Mouse (Mus musculus): ENCODE measurements around the gene Hoxa4. TPM values are rescaled to one million over a fixed set of nuclear protein-coding genes. Genes with fewer than 3 reads are reported as not detected.

The Hoxa4 gene
- total and polyA plus RNA-seq, 2 experiments from 2014 or later = 0.22 TPM; not detected in 1

DNA sequence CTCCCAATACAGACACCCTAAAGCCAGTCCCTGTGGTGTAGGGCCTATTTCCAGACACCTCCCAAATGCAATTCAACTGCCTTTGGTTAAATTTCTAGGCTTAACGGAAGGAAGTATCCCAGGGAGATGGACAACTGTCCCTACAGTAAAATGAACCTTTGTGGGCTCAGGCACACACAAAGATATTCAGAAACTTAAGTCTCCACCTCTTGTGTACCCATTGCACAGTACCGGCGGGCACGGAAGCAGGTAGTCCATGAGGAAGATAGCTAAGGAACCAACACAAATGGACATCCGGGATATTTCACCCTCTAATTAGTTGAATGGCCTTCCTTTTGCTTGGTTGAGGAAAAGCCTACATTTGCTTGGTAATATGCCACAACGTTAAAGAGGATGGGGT lies 15.2 kb downstream of the Hoxa4 start:
- Histone ChIP-seq H3K27ac (ENCODE audit: low read depth, low read length) (no peak overlapping the region), H3K36me3 (ENCODE audit: insufficient read depth, low read length) (no peaks in the 10 kb centered on the region), H3K9ac (replicated peaks; ENCODE audit: low read length, poor library complexity, severe bottlenecking) (no peak overlapping the region), H3K4me2 (ENCODE audit: low read depth, low read length, poor library complexity, severe bottlenecking) (no peak overlapping the region), H3K4me1 (ENCODE audit: insufficient read depth, low read length) (no peaks in the 10 kb centered on the region), H3K27me3 (ENCODE audit: insufficient read depth, low read length) (peaks cover 88% of the 10 kb centered on the region), H3K9me3 (ENCODE audit: low read length) (no peaks in the 10 kb centered on the region), H3K4me3 (ENCODE audit: low read depth, low read length) (no peak overlapping the region)
- DNase-seq (ENCODE audit: low spot score) (no peak), ATAC-seq (ENCODE audit: low FRiP score) (no peak)
- TF ChIP-seq CTCF (IDR thresholded peaks at IDR 0.05) = no peak
- WGBS = 2% methylated on average over 6 of the region's 6 CpGs

- Histone ChIP-seq H3K27me3 (ENCODE audit: insufficient read depth, low read length) (peaks cover 88% of the 10 kb centered on the region), H3K9me3 (ENCODE audit: low read length) (no peaks in the 10 kb centered on the region), H3K4me1 (ENCODE audit: insufficient read depth, low read length) (no peaks in the 10 kb centered on the region), H3K36me3 (ENCODE audit: insufficient read depth, low read length) (no peaks in the 10 kb centered on the region), H3K4me2 (ENCODE audit: low read depth, low read length, poor library complexity, severe bottlenecking) (no peak overlapping the region), H3K9ac (replicated peaks; ENCODE audit: low read length, poor library complexity, severe bottlenecking) (no peak overlapping the region), H3K4me3 (ENCODE audit: low read depth, low read length) (no peak overlapping the region), H3K27ac (ENCODE audit: low read depth, low read length) (no peak overlapping the region)
- under 1% methylated on average over 21 of the region's 35 CpGs for WGBS
- no peak for DNase-seq (ENCODE audit: low spot score)
- no peak for ATAC-seq (ENCODE audit: low FRiP score)
- TF ChIP-seq CTCF (IDR thresholded peaks at IDR 0.05) = no peak
Measured at GRCm38 (mm10) chr6:52175864-52176263, 15.7 kb downstream of the Hoxa4 start.

DNA sequence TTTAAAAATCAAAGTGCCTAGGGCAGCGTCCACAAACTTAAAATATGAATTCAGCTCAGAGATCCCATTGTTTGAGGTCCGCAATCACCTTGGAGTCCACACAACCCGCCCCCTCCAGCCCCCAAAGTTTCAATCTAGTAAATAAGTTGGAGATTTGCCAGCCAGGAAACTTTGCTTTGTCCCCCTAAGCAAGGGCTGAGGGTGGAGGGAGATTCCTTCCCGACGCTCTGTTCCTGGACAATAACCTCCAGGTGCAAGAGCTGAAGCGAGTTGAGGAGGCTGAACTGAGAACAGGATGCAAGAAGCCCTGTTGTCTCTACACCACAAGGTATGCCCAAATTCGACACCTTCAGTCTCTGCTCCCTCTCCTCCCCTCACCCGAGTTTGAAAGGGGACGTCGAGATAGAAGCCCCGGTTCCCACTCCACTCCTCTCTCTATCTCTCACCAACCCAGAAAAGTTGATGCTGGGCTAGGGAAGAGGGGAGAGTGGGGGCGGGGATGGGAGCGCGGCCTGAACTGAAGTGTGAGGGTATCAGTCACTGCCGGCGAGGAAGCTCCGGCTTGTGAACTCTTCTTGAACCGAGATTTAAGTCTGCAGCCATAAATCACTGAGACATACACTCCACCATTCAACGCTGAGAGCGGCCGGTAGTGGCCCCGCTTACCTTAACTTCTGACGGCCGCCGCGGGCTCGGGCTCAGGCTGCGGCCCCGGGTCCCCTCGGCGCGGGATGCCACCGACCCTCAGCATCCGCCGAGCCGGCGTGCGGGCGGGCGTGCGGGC lies 16.4 kb downstream of the Hoxa4 start:
- 2% methylated on average over 38 of the region's 41 CpGs for WGBS
- Histone ChIP-seq H3K9ac (replicated peaks; ENCODE audit: low read length, poor library complexity, severe bottlenecking) (no peak overlapping the region), H3K27ac (ENCODE audit: low read depth, low read length) (no peak overlapping the region), H3K27me3 (ENCODE audit: insufficient read depth, low read length) (peaks cover 88% of the 10 kb centered on the region), H3K4me3 (ENCODE audit: low read depth, low read length) (no peak overlapping the region), H3K4me2 (ENCODE audit: low read depth, low read length, poor library complexity, severe bottlenecking) (no peak overlapping the region), H3K9me3 (ENCODE audit: low read length) (no peaks in the 10 kb centered on the region), H3K4me1 (ENCODE audit: insufficient read depth, low read length) (no peaks in the 10 kb centered on the region), H3K36me3 (ENCODE audit: insufficient read depth, low read length) (no peaks in the 10 kb centered on the region)
- no peak for ATAC-seq (ENCODE audit: low FRiP score)
- DNase-seq (ENCODE audit: low spot score) = no peak
- no peak for TF ChIP-seq CTCF (IDR thresholded peaks at IDR 0.05)

- no peak overlapping the region for H3K4me2 ChIP-seq (ENCODE audit: low read depth, low read length, poor library complexity, severe bottlenecking)
- ATAC-seq (ENCODE audit: low FRiP score) = no peak
- H3K27me3 ChIP-seq (ENCODE audit: insufficient read depth, low read length) = peaks cover 82% of the 10 kb centered on the region
- H3K4me1 ChIP-seq (ENCODE audit: insufficient read depth, low read length) = no peaks in the 10 kb centered on the region
- H3K4me3 ChIP-seq (ENCODE audit: low read depth, low read length) = no peak overlapping the region
- WGBS = 7% methylated on average over 4 of the region's 4 CpGs
- DNase-seq (ENCODE audit: low spot score) = no peak
- H3K9ac ChIP-seq (replicated peaks; ENCODE audit: low read length, poor library complexity, severe bottlenecking) = no peak overlapping the region
- H3K36me3 ChIP-seq (ENCODE audit: insufficient read depth, low read length) = no peaks in the 10 kb centered on the region
- no peaks in the 10 kb centered on the region for H3K9me3 ChIP-seq (ENCODE audit: low read length)
- H3K27ac ChIP-seq (ENCODE audit: low read depth, low read length) = no peak overlapping the region
- no peak for TF ChIP-seq CTCF (IDR thresholded peaks at IDR 0.05)
Measured at GRCm38 (mm10) chr6:52173648-52174047, 17.9 kb downstream of the Hoxa4 start.

DNA sequence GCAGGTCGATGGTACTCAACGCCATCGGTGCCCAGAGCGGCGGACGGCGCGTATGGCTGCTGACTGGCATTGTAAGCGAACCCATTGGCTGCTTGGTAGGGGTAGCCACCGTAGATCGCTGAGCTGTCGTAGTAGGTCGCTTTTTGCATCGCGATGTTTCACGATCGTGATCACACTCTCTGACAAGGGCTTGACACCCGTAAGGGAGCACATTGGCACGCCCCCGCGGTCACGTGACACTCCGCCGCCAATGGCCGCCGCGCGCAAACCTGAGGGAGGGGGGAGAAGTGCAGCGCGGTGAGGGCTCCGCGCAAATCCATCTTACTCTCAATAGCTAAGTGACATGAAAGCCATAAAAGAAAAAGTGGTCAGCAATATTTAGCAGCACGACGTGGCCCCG lies 19.1 kb downstream of the Hoxa4 start:
- TF ChIP-seq CTCF (IDR thresholded peaks at IDR 0.05) = no peak
- H3K4me1 ChIP-seq (ENCODE audit: insufficient read depth, low read length) = no peaks in the 10 kb centered on the region
- no peaks in the 10 kb centered on the region for H3K9me3 ChIP-seq (ENCODE audit: low read length)
- no peak overlapping the region for H3K4me3 ChIP-seq (ENCODE audit: low read depth, low read length)
- H3K9ac ChIP-seq (replicated peaks; ENCODE audit: low read length, poor library complexity, severe bottlenecking) = no peak overlapping the region
- DNase-seq (ENCODE audit: low spot score) = peak; percentile 94
- H3K27me3 ChIP-seq (ENCODE audit: insufficient read depth, low read length) = peaks cover 76% of the 10 kb centered on the region
- H3K27ac ChIP-seq (ENCODE audit: low read depth, low read length) = no peak overlapping the region
- no peaks in the 10 kb centered on the region for H3K36me3 ChIP-seq (ENCODE audit: insufficient read depth, low read length)
- no peak for ATAC-seq (ENCODE audit: low FRiP score)
- 0 out of 2 replicates have a peak overlapping the region, but pooled peaks have one; percentile 7 for H3K4me2 ChIP-seq (ENCODE audit: low read depth, low read length, poor library complexity, severe bottlenecking)
- WGBS = 1% methylated on average over 35 of the region's 35 CpGs

DNA sequence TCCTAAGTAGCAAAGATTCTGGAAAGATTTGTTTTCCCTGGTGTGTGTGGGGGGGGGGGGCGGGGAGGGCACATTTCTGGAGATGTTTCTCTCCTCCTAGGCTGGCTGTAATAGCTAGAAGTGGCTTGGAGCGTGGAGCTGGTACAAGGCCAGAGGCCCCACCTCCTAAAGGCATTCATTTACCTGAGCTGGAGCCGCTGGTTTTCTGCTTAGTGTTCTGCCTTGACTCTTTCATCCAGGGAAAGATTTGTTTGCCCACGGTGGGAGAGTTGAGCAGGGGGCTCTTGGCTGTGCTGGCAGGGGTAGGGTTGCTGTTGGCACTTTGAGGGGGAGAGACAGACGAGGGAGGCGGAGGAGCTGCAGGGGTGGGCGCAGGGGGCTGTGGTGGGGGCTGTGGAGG lies 19.6 kb downstream of the Hoxa4 start:
- 5% methylated on average over 7 of the region's 7 CpGs for WGBS
- H3K27me3 ChIP-seq (ENCODE audit: insufficient read depth, low read length) = peaks cover 76% of the 10 kb centered on the region
- no peak for TF ChIP-seq CTCF (IDR thresholded peaks at IDR 0.05)
- H3K4me3 ChIP-seq (ENCODE audit: low read depth, low read length) = no peak overlapping the region
- no peak overlapping the region for H3K9ac ChIP-seq (replicated peaks; ENCODE audit: low read length, poor library complexity, severe bottlenecking)
- H3K36me3 ChIP-seq (ENCODE audit: insufficient read depth, low read length) = no peaks in the 10 kb centered on the region
- DNase-seq (ENCODE audit: low spot score) (no peak), ATAC-seq (ENCODE audit: low FRiP score) (no peak)
- H3K4me1 ChIP-seq (ENCODE audit: insufficient read depth, low read length) = no peaks in the 10 kb centered on the region
- no peak overlapping the region for H3K27ac ChIP-seq (ENCODE audit: low read depth, low read length)
- H3K9me3 ChIP-seq (ENCODE audit: low read length) = no peaks in the 10 kb centered on the region
- H3K4me2 ChIP-seq (ENCODE audit: low read depth, low read length, poor library complexity, severe bottlenecking) = 0 out of 2 replicates have a peak overlapping the region, but pooled peaks have one; percentile 7

All from midbrain, postnatal 0 days (tissue).